Mouse (Mus musculus): ENCODE data around the gene Mink1. TPM values are rescaled to one million over a fixed set of nuclear protein-coding genes. Genes with fewer than 3 reads are reported as not detected.

Gene Mink1
- polyA plus RNA-seq, 1 experiment from 2014 or later: 12.1 TPM

GRCm38 (mm10) chr11:70573872-70574271 is 11.2 kb downstream of the Mink1 start:
- ATAC-seq (replicated peaks; ENCODE audit: low FRiP score, low read depth) (no peak), DNase-seq (ENCODE audit: low spot score) (no peak)
- Histone ChIP-seq H3K4me2 (ENCODE audit: low read length) (no peak overlapping the region), H3K4me3 (replicated peaks; ENCODE audit: low read depth, low read length) (no peak overlapping the region), H3K4me1 (replicated peaks; ENCODE audit: insufficient read depth, low read length) (peaks cover 23% of the 10 kb centered on the region), H3K27me3 (ENCODE audit: insufficient read depth, low read length) (no peaks in the 10 kb centered on the region), H3K9me3 (replicated peaks; ENCODE audit: low read length) (no peaks in the 10 kb centered on the region), H3K36me3 (ENCODE audit: insufficient read depth, low read length) (no peaks in the 10 kb centered on the region), H3K27ac (no peak overlapping the region), H3K9ac (ENCODE audit: low read depth, low read length) (no peak overlapping the region)
- 65% methylated on average over 6 of the region's 6 CpGs for WGBS
- no peak for TF ChIP-seq CTCF (IDR thresholded peaks at IDR 0.05; ENCODE audit: low read depth)

GRCm38 (mm10) chr11:70577201-70577600 is 14.5 kb downstream of the Mink1 start:
- H3K4me2 ChIP-seq (ENCODE audit: low read length): no peak overlapping the region
- H3K36me3 ChIP-seq (ENCODE audit: insufficient read depth, low read length): no peaks in the 10 kb centered on the region
- no peak overlapping the region for H3K4me3 ChIP-seq (replicated peaks; ENCODE audit: low read depth, low read length)
- H3K27ac ChIP-seq: no peak overlapping the region
- DNase-seq (ENCODE audit: low spot score): no peak
- no peak overlapping the region for H3K9ac ChIP-seq (ENCODE audit: low read depth, low read length)
- H3K9me3 ChIP-seq (replicated peaks; ENCODE audit: low read length): no peaks in the 10 kb centered on the region
- H3K27me3 ChIP-seq (ENCODE audit: insufficient read depth, low read length): no peaks in the 10 kb centered on the region
- TF ChIP-seq CTCF (IDR thresholded peaks at IDR 0.05; ENCODE audit: low read depth): no peak
- no peak for ATAC-seq (replicated peaks; ENCODE audit: low FRiP score, low read depth)
- WGBS: 52% methylated on average over 3 of the region's 3 CpGs
- H3K4me1 ChIP-seq (replicated peaks; ENCODE audit: insufficient read depth, low read length): peaks cover 32% of the 10 kb centered on the region

GRCm38 (mm10) chr11:70578962-70579361 is 16.3 kb downstream of the Mink1 start:
- H3K27ac ChIP-seq: no peak overlapping the region
- DNase-seq (ENCODE audit: low spot score): no peak
- TF ChIP-seq CTCF (IDR thresholded peaks at IDR 0.05; ENCODE audit: low read depth): no peak
- no peak overlapping the region for H3K4me3 ChIP-seq (replicated peaks; ENCODE audit: low read depth, low read length)
- no peaks in the 10 kb centered on the region for H3K27me3 ChIP-seq (ENCODE audit: insufficient read depth, low read length)
- H3K36me3 ChIP-seq (ENCODE audit: insufficient read depth, low read length): no peaks in the 10 kb centered on the region
- 80% methylated on average over 6 of the region's 6 CpGs for WGBS
- H3K9me3 ChIP-seq (replicated peaks; ENCODE audit: low read length): no peaks in the 10 kb centered on the region
- peaks cover 27% of the 10 kb centered on the region for H3K4me1 ChIP-seq (replicated peaks; ENCODE audit: insufficient read depth, low read length)
- H3K4me2 ChIP-seq (ENCODE audit: low read length): no peak overlapping the region
- no peak for ATAC-seq (replicated peaks; ENCODE audit: low FRiP score, low read depth)
- H3K9ac ChIP-seq (ENCODE audit: low read depth, low read length): no peak overlapping the region

GRCm38 (mm10) chr11:70579710-70580357 is 17.2 kb downstream of the Mink1 start:
- no peak overlapping the region; the same call in 1 of the 2 replicates for H3K27ac ChIP-seq

GRCm38 (mm10) chr11:70580358-70580720 is 17.7 kb downstream of the Mink1 start:
- H3K27ac ChIP-seq: no peak overlapping the region; the same call in 1 of the 2 replicates
- DNase-seq (ENCODE audit: low spot score) (no peak), ATAC-seq (replicated peaks; ENCODE audit: low FRiP score, low read depth) (no peak)
- H3K4me3 ChIP-seq (replicated peaks; ENCODE audit: low read depth, low read length): no peak overlapping the region
- no peak for TF ChIP-seq CTCF (IDR thresholded peaks at IDR 0.05; ENCODE audit: low read depth)
- no peaks in the 10 kb centered on the region for H3K9me3 ChIP-seq (replicated peaks; ENCODE audit: low read length)
- 35% methylated on average over 5 of the region's 5 CpGs for WGBS
- no peaks in the 10 kb centered on the region for H3K36me3 ChIP-seq (ENCODE audit: insufficient read depth, low read length)
- peaks cover 41% of the 10 kb centered on the region for H3K4me1 ChIP-seq (replicated peaks; ENCODE audit: insufficient read depth, low read length)
- H3K27me3 ChIP-seq (ENCODE audit: insufficient read depth, low read length): no peaks in the 10 kb centered on the region
- no peak overlapping the region for H3K9ac ChIP-seq (ENCODE audit: low read depth, low read length)
- no peak overlapping the region for H3K4me2 ChIP-seq (ENCODE audit: low read length)

More at GRCm38 (mm10) chr11:70579710-70580357, 17.2 kb downstream of the Mink1 start:
- H3K4me3 ChIP-seq (replicated peaks; ENCODE audit: low read depth, low read length): no peak overlapping the region
- H3K36me3 ChIP-seq (ENCODE audit: insufficient read depth, low read length): no peaks in the 10 kb centered on the region
- WGBS: 78% methylated on average over 9 of the region's 9 CpGs
- no peak overlapping the region for H3K9ac ChIP-seq (ENCODE audit: low read depth, low read length)
- no peaks in the 10 kb centered on the region for H3K9me3 ChIP-seq (replicated peaks; ENCODE audit: low read length)
- H3K27me3 ChIP-seq (ENCODE audit: insufficient read depth, low read length): no peaks in the 10 kb centered on the region
- H3K4me2 ChIP-seq (ENCODE audit: low read length): no peak overlapping the region
- ATAC-seq (replicated peaks; ENCODE audit: low FRiP score, low read depth): no peak
- TF ChIP-seq CTCF (IDR thresholded peaks at IDR 0.05; ENCODE audit: low read depth): no peak
- peaks cover 36% of the 10 kb centered on the region for H3K4me1 ChIP-seq (replicated peaks; ENCODE audit: insufficient read depth, low read length)
- no peak for DNase-seq (ENCODE audit: low spot score)

- no peak for TF ChIP-seq CTCF (IDR thresholded peaks at IDR 0.05; ENCODE audit: low read depth)
- H3K9ac ChIP-seq (ENCODE audit: low read depth, low read length): no peak overlapping the region
- ATAC-seq (replicated peaks; ENCODE audit: low FRiP score, low read depth) (no peak), DNase-seq (ENCODE audit: low spot score) (no peak)
- peaks cover 46% of the 10 kb centered on the region for H3K4me1 ChIP-seq (replicated peaks; ENCODE audit: insufficient read depth, low read length)
- H3K36me3 ChIP-seq (ENCODE audit: insufficient read depth, low read length): no peaks in the 10 kb centered on the region
- H3K27me3 ChIP-seq (ENCODE audit: insufficient read depth, low read length): no peaks in the 10 kb centered on the region
- H3K4me3 ChIP-seq (replicated peaks; ENCODE audit: low read depth, low read length): no peak overlapping the region
- no peaks in the 10 kb centered on the region for H3K9me3 ChIP-seq (replicated peaks; ENCODE audit: low read length)
- WGBS: 69% methylated on average over 3 of the region's 3 CpGs
- no peak overlapping the region for H3K4me2 ChIP-seq (ENCODE audit: low read length)
- H3K27ac ChIP-seq: no peak overlapping the region
Measured at GRCm38 (mm10) chr11:70580921-70581320, 18.2 kb downstream of the Mink1 start.

- TF ChIP-seq CTCF (IDR thresholded peaks at IDR 0.05; ENCODE audit: low read depth): no peak
Measured at GRCm38 (mm10) chr11:70582196-70582595, 19.5 kb downstream of the Mink1 start.

More at GRCm38 (mm10) chr11:70582196-70582595, 19.5 kb downstream of the Mink1 start:
- Histone ChIP-seq H3K27ac (no peak overlapping the region), H3K9me3 (replicated peaks; ENCODE audit: low read length) (no peaks in the 10 kb centered on the region), H3K4me2 (ENCODE audit: low read length) (no peak overlapping the region), H3K4me1 (replicated peaks; ENCODE audit: insufficient read depth, low read length) (peaks cover 45% of the 10 kb centered on the region), H3K4me3 (replicated peaks; ENCODE audit: low read depth, low read length) (no peak overlapping the region), H3K9ac (ENCODE audit: low read depth, low read length) (no peak overlapping the region), H3K27me3 (ENCODE audit: insufficient read depth, low read length) (no peaks in the 10 kb centered on the region), H3K36me3 (ENCODE audit: insufficient read depth, low read length) (no peaks in the 10 kb centered on the region)
- DNase-seq (ENCODE audit: low spot score) (no peak), ATAC-seq (replicated peaks; ENCODE audit: low FRiP score, low read depth) (no peak)
- 45% methylated on average over 3 of the region's 3 CpGs for WGBS

Data from kidney, postnatal 0 days (tissue).